Mouse (Mus musculus) heart, adult 2 months (tissue): ENCODE data around the gene Lypla2. TPM values are rescaled to one million over a fixed set of nuclear protein-coding genes. Genes with fewer than 3 reads are reported as not detected.

Source experiments
- DNase-seq, 2 experiments: peaks; one replicate each; pipeline ENCODE4 v3.0.0; 2021
- H3K27ac ChIP-seq: fragments of 200-600 bp; 2 replicates; pipeline ENCODE4 v1.8.1; 2022
- H3K27me3 ChIP-seq: fragments of 200-500 bp; 2 replicates; pipeline ENCODE4 v1.6.1; 2012; ENCODE audit warnings: mild to moderate bottlenecking, low read length, inconsistent platforms, mixed read lengths; ENCODE audit not compliant: control insufficient read depth, insufficient read depth
- H3K36me3 ChIP-seq: fragments of 200-500 bp; 2 replicates; pipeline ENCODE4 v1.6.1; 2012; ENCODE audit warnings: low read length, inconsistent platforms; ENCODE audit not compliant: control insufficient read depth, insufficient read depth
- H3K4me1 ChIP-seq: fragments of 200-500 bp; 2 replicates; pipeline ENCODE4 v1.6.1; 2011; ENCODE audit warnings: low read length; ENCODE audit not compliant: control insufficient read depth, insufficient read depth
- H3K4me3 ChIP-seq: fragments of 200-600 bp; 2 replicates; pipeline ENCODE4 v1.8.1; 2022
- H3K79me2 ChIP-seq: fragments of 200-500 bp; replicated peaks from 2 replicates; pipeline ENCODE4 v1.6.1; 2012; ENCODE audit warnings: mild to moderate bottlenecking, inconsistent platforms, low read length, moderate library complexity, mixed read lengths; ENCODE audit not compliant: control insufficient read depth, insufficient read depth
- H3K9ac ChIP-seq: fragments of 200-500 bp; 2 replicates; pipeline ENCODE4 v1.6.1; 2012; ENCODE audit warnings: low read depth, mild to moderate bottlenecking, control low read depth, inconsistent platforms, low read length, mixed read lengths
- CTCF ChIP-seq: fragments of 200-600 bp; IDR thresholded peaks from 2 replicates; pipeline ENCODE4 v1.8.1; 2022; ENCODE audit warnings: antibody characterized with exemption, mild to moderate bottlenecking, moderate library complexity
- EP300 ChIP-seq: fragments of 200-500 bp; IDR thresholded peaks from 2 replicates; pipeline ENCODE4 v1.6.1; 2011; ENCODE audit warnings: low read depth, low read length, control low read depth; ENCODE audit not compliant: insufficient read depth
- POLR2A ChIP-seq: fragments of 200-500 bp; IDR thresholded peaks from 2 replicates; pipeline ENCODE4 v1.6.1; 2011; ENCODE audit warnings: mild to moderate bottlenecking, low read depth, low read length, control low read depth; ENCODE audit not compliant: insufficient read depth
- WGBS: fragments of 180-500 bp; shearing (Covaris S2); methylation state at CpG from one replicate; pipeline ENCODE4 v1.1.7; 2018; 5-methylcytosine and 5-hydroxymethylcytosine counted together
- intact Hi-C: fragments of 180-260 bp; cut with DNase I; formaldehyde crosslinking; loops from one replicate; pipeline ENCODE4 v1.15.1; 2025
- polyA plus RNA-seq: library from polyadenylated mRNA; depleted of rRNA; stranded (reverse); fragments of >200 nt; gene quantifications from 2 replicates; pipeline ENCODE4 v1.2.3, GENCODE M21; 2012; rRNA removed
- total RNA-seq, 2 experiments: library from RNA; stranded (reverse); gene quantifications; 2 replicates each; pipeline ENCODE4 v1.2.3; 2021

Gene Lypla2
- total and polyA plus RNA-seq, 3 experiments, result 35.9 to 52.2 (median 37.1) TPM

- 7% methylated on average over 26 of the region's 26 CpGs for WGBS
- Histone ChIP-seq H3K4me1 (peaks cover 3% of the 10 kb centered on the region), H3K4me3 (peak overlapping the region; percentile 84), H3K79me2 (no peaks in the 10 kb centered on the region), H3K27me3 (no peaks in the 10 kb centered on the region), H3K36me3 (no peaks in the 10 kb centered on the region), H3K9ac (peak overlapping the region; percentile 82), H3K27ac (peak overlapping the region; percentile 83)
- intact Hi-C loops, result loop anchor here (2.0 to 5.0 kb wide), 3 partner anchors 25 to 119 kb away; partner anchors contain the start of genes Gale and Hmgcl
- DNase-seq, result peak; percentile 52
- TF ChIP-seq CTCF, result no peak
- no peak for TF ChIP-seq EP300
- TF ChIP-seq POLR2A, result no peak
These were observed 50.9 kb downstream of the Lypla2 start for GRCm38 (mm10) chr4:135921257-135922120.

GRCm38 (mm10) chr4:135920304-135921241, 51.9 kb downstream of the Lypla2 start, which contains the start of gene Fuca1:
Fuca1 (plus strand) TSS chr4:135920735.
- TF ChIP-seq POLR2A (peak; percentile 74), EP300 (no peak), CTCF (peak; percentile 92)
- Histone ChIP-seq H3K9ac (peak within 1 kb of the TSS; percentile 82), H3K27me3 (no peaks in the 10 kb centered on the region), H3K79me2 (no peaks in the 10 kb centered on the region), H3K4me3 (peak within 1 kb of the TSS; percentile 84), H3K4me1 (peaks cover 3% of the 10 kb centered on the region), H3K27ac (peak within 1 kb of the TSS; percentile 83), H3K36me3 (no peaks in the 10 kb centered on the region)
- under 1% methylated on average over 60 of the region's 60 CpGs for WGBS
- DNase-seq, result peak; percentile 95 to 96
- intact Hi-C loops, result loop anchor here (1.0 to 5.0 kb wide), 4 partner anchors 26 to 118 kb away; partner anchors contain the start of genes Gale and Hmgcl

DNA sequence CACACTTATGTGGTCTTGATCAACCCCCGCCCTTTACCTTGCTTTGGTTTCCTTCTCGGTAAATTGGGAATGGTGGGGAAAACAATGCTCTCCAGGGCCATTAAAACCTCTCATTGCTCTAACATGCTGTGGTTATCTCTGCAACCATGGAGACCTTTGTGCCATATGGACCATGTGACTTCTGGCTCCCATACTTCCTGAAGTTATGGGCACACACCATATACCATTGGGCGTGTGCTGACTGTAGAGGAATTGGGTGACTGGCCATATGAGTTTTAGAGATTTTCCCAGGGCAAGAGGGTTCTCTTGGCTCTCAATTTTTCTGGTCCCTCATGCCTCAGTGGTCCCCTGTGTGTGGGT, 53.2 kb downstream of the Lypla2 start:
- Histone ChIP-seq H3K27ac (no peak overlapping the region), H3K4me1 (peaks cover 3% of the 10 kb centered on the region), H3K36me3 (no peaks in the 10 kb centered on the region), H3K4me3 (no peak overlapping the region), H3K79me2 (no peaks in the 10 kb centered on the region), H3K9ac (no peak overlapping the region), H3K27me3 (no peaks in the 10 kb centered on the region)
- DNase-seq, result no peak
- 66% methylated on average over 3 of the region's 3 CpGs for WGBS
- intact Hi-C loops, result no loop called here
- TF ChIP-seq POLR2A, result no peak
- no peak for TF ChIP-seq CTCF
- no peak for TF ChIP-seq EP300

GRCm38 (mm10) chr4:135918635-135919279, 53.7 kb downstream of the Lypla2 start:
- intact Hi-C loops, result no loop called here
- no peak overlapping the region for H3K9ac ChIP-seq
- WGBS, result 52% methylated on average over 13 of the region's 13 CpGs
- no peak overlapping the region for H3K4me3 ChIP-seq
- no peaks in the 10 kb centered on the region for H3K79me2 ChIP-seq
- H3K27ac ChIP-seq, result no peak overlapping the region; the same call in 1 of the 2 replicates
- peaks cover 3% of the 10 kb centered on the region for H3K4me1 ChIP-seq
- H3K27me3 ChIP-seq, result no peaks in the 10 kb centered on the region
- peak in 1 of 2 experiments; percentile 40 for DNase-seq
- no peaks in the 10 kb centered on the region for H3K36me3 ChIP-seq
- TF ChIP-seq EP300, result no peak
- no peak for TF ChIP-seq POLR2A
- TF ChIP-seq CTCF, result no peak

Other genes starting within 250 kb of the Lypla2 start
- under 1 TPM; 0.30 to 0.42 TPM for gene Il22ra1, start 244.5 kb downstream of the Lypla2 start, total RNA-seq
- 0.15 and 0.23 TPM in 2 replicates for gene Il22ra1, start 244.5 kb downstream of the Lypla2 start, polyA plus RNA-seq
- gene Myom3, start 212.9 kb downstream of the Lypla2 start, total RNA-seq, result 1 to 10 TPM in 1 of 2 experiments, under 1 TPM in 1; 0.61 to 1.5 TPM
- gene Myom3, start 212.9 kb downstream of the Lypla2 start, polyA plus RNA-seq, result 1.4 and 1.6 TPM in 2 replicates
- 10 to 100 TPM; 45.3 to 49.1 TPM for gene Srsf10, start 116.9 kb downstream of the Lypla2 start, total RNA-seq
- 28.8 and 37.7 TPM in 2 replicates for gene Srsf10, start 116.9 kb downstream of the Lypla2 start, polyA plus RNA-seq
- gene Pnrc2, start 98.8 kb downstream of the Lypla2 start, total RNA-seq, result 10 to 100 TPM; 58.8 to 81.2 TPM
- gene Pnrc2, start 98.8 kb downstream of the Lypla2 start, polyA plus RNA-seq, result 14.9 and 35.4 TPM in 2 replicates
- under 1 TPM; 0.23 to 0.59 TPM for gene Cnr2, start 77.2 kb downstream of the Lypla2 start, total RNA-seq
- 0.64 and 0.88 TPM in 2 replicates for gene Cnr2, start 77.2 kb downstream of the Lypla2 start, polyA plus RNA-seq
- gene Fuca1, start 51.9 kb downstream of the Lypla2 start, total RNA-seq, result 10 to 100 TPM; 30.4 to 34.6 TPM
- 24.0 and 25.3 TPM in 2 replicates for gene Fuca1, start 51.9 kb downstream of the Lypla2 start, polyA plus RNA-seq
- gene Hmgcl, start 26.2 kb downstream of the Lypla2 start, total RNA-seq, result 10 to 100 TPM; 72.6 to 80.4 TPM
- gene Hmgcl, start 26.2 kb downstream of the Lypla2 start, polyA plus RNA-seq, result 71.9 and 96.9 TPM in 2 replicates
- 1 to 10 TPM; 1.6 to 2.0 TPM for gene Gale, start 8.9 kb downstream of the Lypla2 start, total RNA-seq
- 4.6 TPM in 2 replicates for gene Gale, start 8.9 kb downstream of the Lypla2 start, polyA plus RNA-seq
- 10 to 100 TPM; 19.4 to 20.9 TPM for gene Pithd1, start 14.6 kb upstream of the Lypla2 start, total RNA-seq
- 19.0 and 29.2 TPM in 2 replicates for gene Pithd1, start 14.6 kb upstream of the Lypla2 start, polyA plus RNA-seq
- gene Eloa, start 49.1 kb upstream of the Lypla2 start, total RNA-seq, result 10 to 100 TPM; 31.1 to 35.5 TPM
- 11.0 and 17.7 TPM in 2 replicates for gene Eloa, start 49.1 kb upstream of the Lypla2 start, polyA plus RNA-seq
- 100 to 1,000 TPM; 259 to 288 TPM for gene Rpl11, start 80.8 kb upstream of the Lypla2 start, total RNA-seq
- 132 and 186 TPM in 2 replicates for gene Rpl11, start 80.8 kb upstream of the Lypla2 start, polyA plus RNA-seq
- 10 to 100 TPM; 56.8 to 58.8 TPM for gene Id3, start 170.9 kb upstream of the Lypla2 start, total RNA-seq
- gene Id3, start 170.9 kb upstream of the Lypla2 start, polyA plus RNA-seq, result 92.1 and 120 TPM in 2 replicates
- gene E2f2, start 199.8 kb upstream of the Lypla2 start, total RNA-seq, result 1 to 10 TPM in 1 of 2 experiments, under 1 TPM in 1; 0.65 to 5.3 TPM
- gene E2f2, start 199.8 kb upstream of the Lypla2 start, polyA plus RNA-seq, result 0.41 and 1.3 TPM in 2 replicates
- gene Asap3, start 233.7 kb upstream of the Lypla2 start, total RNA-seq, result 10 to 100 TPM in 1 of 2 experiments, 1 to 10 TPM in 1; 7.8 to 10.2 TPM
- 8.6 and 9.4 TPM in 2 replicates for gene Asap3, start 233.7 kb upstream of the Lypla2 start, polyA plus RNA-seq